Comparison of ENCODE assay signal across 7 mouse cellular contexts in genomic region chr19:34583126-34583766, GRCm38 (mm10). TPM values are rescaled to one million over a fixed set of nuclear protein-coding genes. Genes with fewer than 3 reads are reported as not detected.
DNase-seq lines count a peak whose midpoint lies in the region; TF ChIP-seq lines count a peak whose summit lies in the region.
"Not testable (repeated sequence)": the region's sequence is repeated elsewhere in the genome, so short reads cannot be mapped to it uniquely, and the experiment has no call there.

TSS of gene Ifit3 (plus strand) at chr19:34583531.

- WGBS in liver, adult 2 months = 6% methylated on average over 2 of the region's 2 CpGs
- WGBS in small intestine, adult 2 months = 1% methylated on average over 2 of the region's 2 CpGs

- not testable (repeated sequence) for H3K79me2 ChIP-seq in liver, adult 2 months (ENCODE audit: control insufficient read depth, insufficient read depth, low read length)

- DNase-seq in adrenal gland, postnatal 36 days = peak; percentile 23 to 52
- DNase-seq in frontal cortex, adult 2 months (ENCODE audit: extremely low spot score in 1 of 2, low spot score in 1 of 2) = not testable (repeated sequence)
- peak; percentile 43 to 51 for DNase-seq in heart, postnatal 36 days
- peak; percentile 64 for DNase-seq in kidney, adult 9 months
- peak; percentile 55 for DNase-seq in liver, adult 2 months (ENCODE audit: extremely low read depth, low read depth, low spot score)
- peak; percentile 39 for DNase-seq in lung, postnatal 25 days (ENCODE audit: low spot score)

- H3K27me3 ChIP-seq in liver, adult 2 months (ENCODE audit: control insufficient read depth, insufficient read depth, low read length); small intestine, adult 2 months (ENCODE audit: control insufficient read depth, insufficient read depth, low read length): not testable (repeated sequence)

- TF ChIP-seq POLR2A in liver, adult 2 months (IDR thresholded peaks at IDR 0.05; ENCODE audit: extremely low read depth, insufficient read depth, low read length); small intestine, adult 2 months (IDR thresholded peaks at IDR 0.05; ENCODE audit: low read depth, low read length): not testable (repeated sequence)

- intact Hi-C loops in heart, postnatal 36 days (cut with DNase I) = not testable (repeated sequence)

- H3K27ac ChIP-seq in liver, adult 2 months (replicated peaks; ENCODE audit: insufficient read depth, low read depth, low read length) = peak within 1 kb of the TSS; percentile 58
- peak within 1 kb of the TSS; percentile 90 for H3K27ac ChIP-seq in small intestine, adult 2 months (ENCODE audit: insufficient read depth, low read depth, low read length)

- not testable (repeated sequence) for TF ChIP-seq CTCF in liver, adult 2 months (IDR thresholded peaks at IDR 0.05; ENCODE audit: low read depth, low read length); small intestine, adult 2 months (IDR thresholded peaks at IDR 0.05; ENCODE audit: extremely low read depth, insufficient read length, insufficient replicate concordance, low read depth, low read length)

- 0 out of 2 replicates have a peak within 1 kb of the TSS, but pooled peaks have one; percentile 35 for H3K4me3 ChIP-seq in liver, adult 2 months (ENCODE audit: insufficient read depth, low read depth, low read length)
- not testable (repeated sequence) for H3K4me3 ChIP-seq in small intestine, adult 2 months (ENCODE audit: low read depth, low read length)

- peak within 1 kb of the TSS; percentile 43; the same call in 1 of the 2 replicates for H3K9ac ChIP-seq in liver, adult 2 months (ENCODE audit: low read depth, low read length)

- not testable (repeated sequence) for H3K4me1 ChIP-seq in liver, adult 2 months (ENCODE audit: control insufficient read depth, insufficient read depth, low read length); small intestine, adult 2 months (ENCODE audit: control insufficient read depth, insufficient read depth, insufficient read length, low read length)

- H3K36me3 ChIP-seq in liver, adult 2 months (ENCODE audit: control insufficient read depth, insufficient read depth, low read length); small intestine, adult 2 months (ENCODE audit: control insufficient read depth, insufficient read depth, low read length): not testable (repeated sequence)

RNA-seq across cellular contexts. Expression of gene Ifit3, which starts in this region (rescaled TPM):
- total RNA-seq in adrenal gland, postnatal 36 days (2021) = 10 to 100 TPM; 10.9 to 13.1 TPM
- polyA plus RNA-seq in frontal cortex, adult 2 months (2012; rRNA removed) = 18.0 and 25.6 TPM in 2 replicates
- total RNA-seq in heart, postnatal 36 days (2021) = 1 to 10 TPM; 4.2 to 9.2 TPM
- 21.3 and 39.2 TPM in 2 replicates for total RNA-seq in liver, adult 2 months (2014; rRNA removed)
- polyA plus RNA-seq in liver, adult 2 months (2012; rRNA removed) = 3.4 and 5.8 TPM in 2 replicates
- 0.38 and 2.7 TPM in 2 replicates for polyA plus RNA-seq in small intestine, adult 2 months (2012; rRNA removed)
